Mouse (Mus musculus) stomach, embryonic 14.5 days (tissue): ENCODE results near the gene Gm12169. TPM values are rescaled to one million over a fixed set of nuclear protein-coding genes. Genes with fewer than 3 reads are reported as not detected.

ENCODE experiments used
- ATAC-seq: fragments of 200-750 bp; cut with Nextera tagmentation; 2 replicates; pipeline ENCODE4 v1.8.0; 2017; ENCODE audit warnings: low read depth, moderate TSS enrichment; ENCODE audit not compliant: insufficient number of reproducible peaks, insufficient read depth, low FRiP score
- H3K27ac ChIP-seq: fragments of 300-500 bp; sonication (generic); 2 replicates; pipeline ENCODE4 v1.5.1; 2014; ENCODE audit warnings: mild to moderate bottlenecking, low read length, moderate library complexity, mixed read lengths
- H3K27me3 ChIP-seq: fragments of 300-500 bp; sonication (generic); 2 replicates; pipeline ENCODE4 v1.6.1; 2014; ENCODE audit warnings: low read length, control low read depth, mixed read lengths; ENCODE audit not compliant: control insufficient read depth, insufficient read depth
- H3K36me3 ChIP-seq: fragments of 300-500 bp; sonication (generic); 2 replicates; pipeline ENCODE4 v1.6.1; 2014; ENCODE audit warnings: mild to moderate bottlenecking, control low read depth, low read length, moderate library complexity, mixed read lengths; ENCODE audit not compliant: control insufficient read depth, insufficient read depth
- H3K4me1 ChIP-seq: fragments of 300-500 bp; sonication (generic); 2 replicates; pipeline ENCODE4 v1.6.1; 2014; ENCODE audit warnings: low read length, control low read depth, mixed read lengths; ENCODE audit not compliant: control insufficient read depth, insufficient read depth
- H3K4me2 ChIP-seq: fragments of 300-500 bp; sonication (generic); replicated peaks from 2 replicates; pipeline ENCODE4 v1.6.1; 2014; ENCODE audit warnings: low read depth, low read length, control low read depth
- H3K4me3 ChIP-seq: fragments of 300-500 bp; sonication (generic); 2 replicates; pipeline ENCODE4 v1.5.1; 2014; ENCODE audit warnings: low read depth, low read length, control low read depth
- H3K9ac ChIP-seq: fragments of 300-500 bp; sonication (generic); replicated peaks from 2 replicates; pipeline ENCODE4 v1.6.1; 2014; ENCODE audit warnings: low read depth, mild to moderate bottlenecking, control low read depth, low read length, moderate library complexity, mixed read lengths
- H3K9me3 ChIP-seq: fragments of 300-500 bp; sonication (generic); 2 replicates; pipeline ENCODE4 v1.6.1; 2016; ENCODE audit warnings: low read depth, low read length, control low read depth; ENCODE audit not compliant: control insufficient read depth
- WGBS: fragments of 180-500 bp; shearing (Covaris S2); extraction: QIAGEN DNeasy Blood & Tissue Kit; methylation state at CpG from one replicate; pipeline ENCODE4 v1.1.7; 2014; 5-methylcytosine and 5-hydroxymethylcytosine counted together
- polyA plus RNA-seq: library from polyadenylated mRNA; unstranded; fragments of >200 nt; fragmentation: Nextera tagmentation; extraction: Ambion mirVana; gene quantifications from 2 replicates; pipeline ENCODE4 v1.2.1, GENCODE M21; 2014

The Gm12169 gene
- polyA plus RNA-seq, 1 experiment from 2014 or later = not detected

DNA sequence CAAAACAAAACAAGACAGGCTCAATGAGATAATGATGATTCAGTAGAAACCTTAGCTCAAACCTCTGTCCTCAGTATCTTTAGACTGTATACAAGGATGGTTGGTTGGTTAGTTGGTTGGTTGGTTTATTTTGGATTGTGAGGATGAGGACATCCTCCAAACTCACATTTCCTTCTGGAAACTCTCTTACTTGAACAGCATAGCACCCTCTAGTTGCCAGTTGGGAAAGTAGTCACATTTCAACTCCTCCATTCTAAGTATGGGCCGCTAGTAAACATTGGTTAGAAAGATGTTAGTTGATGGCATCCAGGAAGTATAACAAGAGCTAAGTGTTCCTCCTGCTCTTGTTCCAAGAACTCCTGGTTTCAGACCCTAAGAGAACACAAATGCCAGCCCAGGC lies 45.1 kb downstream of the Gm12169 start:
- 82% methylated on average over 1 of the region's 1 CpGs for WGBS
- no peak overlapping the region for H3K4me2 ChIP-seq
- H3K4me3 ChIP-seq = no peak overlapping the region
- H3K27ac ChIP-seq = no peak overlapping the region
- H3K9ac ChIP-seq = no peak overlapping the region
- H3K36me3 ChIP-seq = no peaks in the 10 kb centered on the region
- ATAC-seq = no peak
- no peaks in the 10 kb centered on the region for H3K9me3 ChIP-seq
- no peaks in the 10 kb centered on the region for H3K27me3 ChIP-seq
- H3K4me1 ChIP-seq = no peaks in the 10 kb centered on the region

DNA sequence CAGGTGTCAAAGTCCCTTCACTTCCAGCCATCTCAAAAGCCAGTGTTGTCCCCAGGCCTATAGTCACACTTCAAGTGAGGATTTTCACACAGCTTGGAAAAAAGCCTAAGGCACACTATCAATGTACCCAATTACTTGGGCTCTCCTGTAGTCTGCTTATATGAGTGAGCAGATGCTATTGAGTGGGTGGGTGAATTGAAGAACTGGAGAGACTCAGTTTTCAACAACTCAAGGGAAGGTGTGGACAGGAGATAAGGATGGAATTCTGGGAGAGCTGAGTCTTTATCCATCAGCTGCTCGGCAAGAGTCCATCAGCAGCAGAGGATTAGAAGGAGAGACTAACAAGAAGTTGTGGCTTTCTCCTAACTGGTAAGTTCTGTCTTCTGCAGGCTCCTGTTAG lies 47.3 kb downstream of the Gm12169 start, which contains the start of gene BC053393:
BC053393 (plus strand) TSS at position 210 of the 400 bp plus-strand sequence.
- ATAC-seq = no peak
- no peak within 1 kb of the TSS for H3K4me3 ChIP-seq
- no peaks in the 10 kb centered on the region for H3K9me3 ChIP-seq
- H3K36me3 ChIP-seq = no peaks in the 10 kb centered on the region
- no peak within 1 kb of the TSS for H3K27ac ChIP-seq
- H3K9ac ChIP-seq = no peak within 1 kb of the TSS
- H3K4me1 ChIP-seq = no peaks in the 10 kb centered on the region
- H3K4me2 ChIP-seq = no peak within 1 kb of the TSS
- H3K27me3 ChIP-seq = no peaks in the 10 kb centered on the region
- 50% methylated on average over 1 of the region's 1 CpGs for WGBS

DNA sequence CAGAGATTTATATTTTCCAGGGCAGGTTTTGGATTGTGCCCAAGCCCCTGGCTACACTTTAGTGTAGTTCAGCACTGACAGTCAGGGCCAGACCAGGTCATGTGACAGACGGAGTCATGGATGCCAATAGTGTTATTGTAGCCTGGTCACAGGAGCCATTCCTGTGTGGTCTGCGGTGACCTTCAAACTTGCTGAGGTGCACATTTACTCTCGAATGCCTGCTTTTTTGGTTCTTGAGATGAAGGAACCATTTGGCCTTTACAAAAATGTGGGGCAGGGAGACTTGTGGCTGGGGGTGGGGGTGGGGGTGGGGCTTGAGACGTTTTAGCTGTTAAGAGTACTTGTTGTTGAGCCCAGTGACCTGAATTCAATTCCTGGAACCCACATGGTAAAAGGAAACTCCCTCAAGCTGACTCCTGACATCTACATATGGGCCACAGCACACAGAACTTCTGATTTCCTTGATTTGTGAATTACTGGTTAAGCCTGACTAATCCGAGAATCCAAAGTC lies 54.8 kb downstream of the Gm12169 start:
- Histone ChIP-seq H3K9me3 (no peaks in the 10 kb centered on the region), H3K4me3 (no peak overlapping the region), H3K36me3 (no peaks in the 10 kb centered on the region), H3K9ac (no peak overlapping the region), H3K27ac (no peak overlapping the region), H3K4me2 (no peak overlapping the region), H3K27me3 (no peaks in the 10 kb centered on the region), H3K4me1 (no peaks in the 10 kb centered on the region)
- no peak for ATAC-seq
- 47% methylated on average over 5 of the region's 5 CpGs for WGBS

DNA sequence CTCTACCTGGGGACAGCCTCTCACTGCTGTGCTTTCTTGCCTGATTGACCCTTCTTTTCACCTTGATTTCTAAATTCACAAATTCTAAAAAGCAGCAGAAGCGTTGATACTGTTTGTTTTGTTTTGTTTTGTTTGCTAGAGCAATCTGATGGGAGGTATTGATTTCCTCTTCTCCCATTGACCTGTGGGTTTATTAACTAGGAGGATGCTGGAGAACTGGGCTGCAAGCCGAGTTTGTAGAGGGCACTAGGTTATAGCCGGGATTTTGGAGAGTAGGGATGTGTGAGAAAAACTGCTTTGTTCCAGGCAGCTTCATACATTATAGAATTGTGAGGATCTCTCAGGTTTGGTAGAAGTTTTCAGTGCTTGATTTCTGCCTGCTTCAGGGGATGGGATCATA lies 56.4 kb downstream of the Gm12169 start:
- no peaks in the 10 kb centered on the region for H3K27me3 ChIP-seq
- no peak overlapping the region for H3K4me2 ChIP-seq
- WGBS = 70% methylated on average over 3 of the region's 3 CpGs
- H3K27ac ChIP-seq = no peak overlapping the region
- no peaks in the 10 kb centered on the region for H3K9me3 ChIP-seq
- no peak for ATAC-seq
- no peaks in the 10 kb centered on the region for H3K36me3 ChIP-seq
- H3K9ac ChIP-seq = no peak overlapping the region
- H3K4me1 ChIP-seq = no peaks in the 10 kb centered on the region
- no peak overlapping the region for H3K4me3 ChIP-seq

DNA sequence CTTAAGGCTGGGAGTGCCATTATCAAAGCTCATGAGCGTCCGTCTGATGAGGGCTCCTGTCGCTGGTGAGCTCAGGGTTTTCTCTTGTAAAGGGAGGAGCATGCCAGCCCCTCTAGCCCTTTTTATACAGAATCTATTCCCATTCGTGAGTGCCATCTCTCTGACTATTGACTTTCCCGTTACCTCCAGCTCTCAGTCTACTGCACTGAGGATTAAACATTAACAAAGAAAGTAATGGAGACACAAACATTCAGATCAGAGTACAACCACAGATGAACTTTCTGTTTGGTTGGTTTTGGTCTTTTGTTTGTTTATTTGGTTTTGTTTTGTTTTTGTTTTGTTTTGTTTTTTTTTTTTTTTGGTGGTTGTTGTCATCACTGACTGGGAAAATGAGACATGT lies 58.7 kb downstream of the Gm12169 start:
- 71% methylated on average over 5 of the region's 5 CpGs for WGBS
- H3K4me2 ChIP-seq = no peak overlapping the region
- H3K9ac ChIP-seq = no peak overlapping the region
- no peak overlapping the region for H3K4me3 ChIP-seq
- no peaks in the 10 kb centered on the region for H3K4me1 ChIP-seq
- no peak for ATAC-seq
- H3K9me3 ChIP-seq = no peaks in the 10 kb centered on the region
- H3K27ac ChIP-seq = no peak overlapping the region
- no peaks in the 10 kb centered on the region for H3K27me3 ChIP-seq
- no peaks in the 10 kb centered on the region for H3K36me3 ChIP-seq

Other genes with a start within 250 kb of the Gm12169 start
- 12.4 and 13.4 TPM in 2 replicates for gene Cyfip2, start 211.4 kb upstream of the Gm12169 start, polyA plus RNA-seq
- 0.07 and 0.22 TPM in 2 replicates for gene Itk, start 134.7 kb upstream of the Gm12169 start, polyA plus RNA-seq
- not detected in 2 replicates for gene Fam71b, start 127.7 kb upstream of the Gm12169 start, polyA plus RNA-seq
- gene Med7, start 87.3 kb upstream of the Gm12169 start, polyA plus RNA-seq = 71.4 and 75.0 TPM in 2 replicates
- gene Havcr2, start 69.3 kb upstream of the Gm12169 start, polyA plus RNA-seq = 0.08 TPM in 1 of 2 replicates, not detected in the other
- not detected in 2 replicates for gene BC053393, start 47.3 kb downstream of the Gm12169 start, polyA plus RNA-seq
- gene Dppa1, start 105.0 kb downstream of the Gm12169 start, polyA plus RNA-seq = not detected in 2 replicates
- gene Timd2, start 182.8 kb downstream of the Gm12169 start, polyA plus RNA-seq = not detected in 2 replicates
- gene Havcr1, start 210.9 kb downstream of the Gm12169 start, polyA plus RNA-seq = 0.32 TPM in 1 of 2 replicates, not detected in the other